18 mouse cellular contexts compared by ENCODE assay signal in genomic region chr11:71698836-71699235, GRCm38 (mm10). TPM values are rescaled to one million over a fixed set of nuclear protein-coding genes. Genes with fewer than 3 reads are reported as not detected.
"Had no signal": no experiment of that assay in that cellular context is flagged by ENCODE, and none has a peak within 500 bp of the region (broad histone marks: within the 10 kb centered on the region; RNA-seq: fewer than 3 reads in every experiment).

No protein-coding gene starts in this region.

- H3K4me2 ChIP-seq: lung, embryonic 14.5 days; midbrain, embryonic 12.5 days; midbrain, embryonic 15.5 days; neural tube, embryonic 12.5 days; stomach, embryonic 15.5 days had no signal

- H3K27ac ChIP-seq: macrophage; midbrain, embryonic 12.5 days; midbrain, embryonic 15.5 days; neural tube, embryonic 12.5 days; stomach, embryonic 15.5 days; stomach, postnatal 0 days had no signal

- H3K9ac ChIP-seq: lung, embryonic 14.5 days; midbrain, embryonic 12.5 days; midbrain, embryonic 15.5 days; neural tube, embryonic 12.5 days; stomach, embryonic 15.5 days had no signal

- H3K27me3 ChIP-seq: megakaryocyte, embryonic 14.5 days; midbrain, embryonic 12.5 days; midbrain, embryonic 15.5 days; neural tube, embryonic 12.5 days; stomach, embryonic 15.5 days had no signal

- H3K4me1 ChIP-seq: megakaryocyte, embryonic 14.5 days; midbrain, embryonic 12.5 days; midbrain, embryonic 15.5 days; neural tube, embryonic 12.5 days; stomach, embryonic 15.5 days had no signal

- H3K4me3 ChIP-seq: megakaryocyte, embryonic 14.5 days; midbrain, embryonic 12.5 days; midbrain, embryonic 15.5 days; neural tube, embryonic 12.5 days; stomach, embryonic 15.5 days had no signal

- H3K9me3 ChIP-seq: megakaryocyte, embryonic 14.5 days; midbrain, embryonic 12.5 days; midbrain, embryonic 15.5 days; neural tube, embryonic 12.5 days; stomach, embryonic 15.5 days had no signal

- ATAC-seq: midbrain, embryonic 15.5 days had no signal

- H3K36me3 ChIP-seq: midbrain, embryonic 12.5 days; midbrain, embryonic 15.5 days; neural tube, embryonic 12.5 days; stomach, embryonic 15.5 days had no signal

- DNase-seq: lung, adult 18-20 months; lung, embryonic 14.5 days; lung, postnatal 14 days; lung, postnatal 36 days; right cerebral cortex, postnatal 14 days; thymus, adult 2 months; thymus, postnatal 25 days; thymus, postnatal 4 days had no signal

RNA-seq across cellular contexts. Expression of gene Wscd1, which starts 50.9 kb away (rescaled TPM):
- total RNA-seq: megakaryocyte progenitor cell, adult 5-6 weeks; monocyte, adult 5-6 weeks; neutrophil, adult 5-6 weeks had no signal
- polyA plus RNA-seq: macrophage had no signal
